Mouse (Mus musculus) embryo, embryonic 10 days (tissue): ENCODE results near the gene Anapc1.

ENCODE experiments used
- DNase-seq: peaks from one replicate; pipeline ENCODE4 v3.0.0-alpha.2; 2015; ENCODE audit warnings: low spot score

The Anapc1 gene

GRCm38 (mm10) chr2:128686921-128687557 lies at the start of gene Anapc1:
Gene Anapc1, minus strand, starts transcription at chr2:128687391.
- peak; percentile 94 for DNase-seq

GRCm38 (mm10) chr2:128735089-128735488 lies 47.9 kb upstream of the Anapc1 start:
- no peak for DNase-seq

GRCm38 (mm10) chr2:128731951-128732350 lies 44.8 kb upstream of the Anapc1 start:
- no peak for DNase-seq

GRCm38 (mm10) chr2:128731514-128731913 lies 44.3 kb upstream of the Anapc1 start:
- no peak for DNase-seq

GRCm38 (mm10) chr2:128729141-128729540 lies 42.0 kb upstream of the Anapc1 start:
- no peak for DNase-seq

- DNase-seq = no peak
Observed at GRCm38 (mm10) chr2:128728066-128728465, 40.9 kb upstream of the Anapc1 start.

GRCm38 (mm10) chr2:128727552-128727951 lies 40.4 kb upstream of the Anapc1 start:
- no peak for DNase-seq

- DNase-seq = no peak
Observed at GRCm38 (mm10) chr2:128726626-128727025, 39.4 kb upstream of the Anapc1 start.

- no peak for DNase-seq
Observed at GRCm38 (mm10) chr2:128726067-128726466, 38.9 kb upstream of the Anapc1 start.

GRCm38 (mm10) chr2:128722106-128722710 lies 35.0 kb upstream of the Anapc1 start:
- no peak for DNase-seq

GRCm38 (mm10) chr2:128719380-128719779 lies 32.2 kb upstream of the Anapc1 start:
- DNase-seq = no peak

- DNase-seq = no peak
Observed at GRCm38 (mm10) chr2:128715979-128716378, 28.8 kb upstream of the Anapc1 start.

- DNase-seq = peak; percentile 42
Observed at GRCm38 (mm10) chr2:128714724-128715241, 27.6 kb upstream of the Anapc1 start.

GRCm38 (mm10) chr2:128713548-128714003 lies 26.4 kb upstream of the Anapc1 start:
- DNase-seq = peak; percentile 79

- peak; percentile 16 for DNase-seq
Observed at GRCm38 (mm10) chr2:128712940-128713339, 25.7 kb upstream of the Anapc1 start.

GRCm38 (mm10) chr2:128710609-128711008 lies 23.4 kb upstream of the Anapc1 start:
- no peak for DNase-seq

GRCm38 (mm10) chr2:128709264-128709663 lies 22.1 kb upstream of the Anapc1 start:
- no peak for DNase-seq

- DNase-seq = no peak
Observed at GRCm38 (mm10) chr2:128704474-128704873, 17.3 kb upstream of the Anapc1 start.

- peak; percentile 63 for DNase-seq
Observed at GRCm38 (mm10) chr2:128699201-128699885, 12.2 kb upstream of the Anapc1 start.

GRCm38 (mm10) chr2:128698693-128699181 lies 11.5 kb upstream of the Anapc1 start, which contains the start of gene Mertk:
Gene Mertk, plus strand, starts transcription at chr2:128698956.
- peak; percentile 85 for DNase-seq

GRCm38 (mm10) chr2:128698140-128698692 lies 11.0 kb upstream of the Anapc1 start:
- peak; percentile 96 for DNase-seq

- no peak for DNase-seq
Observed at GRCm38 (mm10) chr2:128697566-128697965, 10.4 kb upstream of the Anapc1 start.
